Mouse (Mus musculus) E14TG2a.4 (cell line): ENCODE results near the gene Nfat5.

Experiments
- H3K27me3 ChIP-seq: 2 replicates; pipeline ENCODE4 v1.6.1; 2014; ENCODE audit warnings: low read length, control low read depth; ENCODE audit not compliant: insufficient read depth
- H3K36me3 ChIP-seq: 2 replicates; pipeline ENCODE4 v1.6.1; 2014; ENCODE audit warnings: low read length, control low read depth; ENCODE audit not compliant: insufficient read depth
- H3K4me1 ChIP-seq: replicated peaks from 2 replicates; pipeline ENCODE4 v1.6.1; 2014; ENCODE audit warnings: low read depth, low read length, control low read depth
- H3K4me3 ChIP-seq: replicated peaks from 2 replicates; pipeline ENCODE4 v1.5.1; 2014; ENCODE audit warnings: mild to moderate bottlenecking, low read length
- H3K9me3 ChIP-seq: 2 replicates; pipeline ENCODE4 v1.6.1; 2014; ENCODE audit warnings: low read length, control low read depth
- CTCF ChIP-seq: conservative IDR thresholded peaks from 2 replicates; pipeline ENCODE4 v1.5.1; 2014; ENCODE audit warnings: low read length
- NANOG ChIP-seq: IDR thresholded peaks from 2 replicates; pipeline ENCODE4 v1.6.1; 2014; ENCODE audit warnings: borderline replicate concordance, low read length, mixed read lengths
- POU5F1 ChIP-seq: IDR thresholded peaks from 2 replicates; pipeline ENCODE4 v1.6.1; 2014; ENCODE audit warnings: low read length, borderline replicate concordance

Gene Nfat5

GRCm38 (mm10) chr8:107384651-107385050 is 91.4 kb downstream of the Nfat5 start:
- Histone ChIP-seq H3K36me3 (no peaks in the 10 kb centered on the region), H3K4me1 (peaks cover 3% of the 10 kb centered on the region; the same call in 1 of the 2 replicates), H3K27me3 (peaks cover 3% of the 10 kb centered on the region; the same call in 1 of the 2 replicates), H3K9me3 (no peaks in the 10 kb centered on the region), H3K4me3 (no peak overlapping the region)
- no peak for TF ChIP-seq NANOG
- TF ChIP-seq POU5F1 = no peak
- no peak for TF ChIP-seq CTCF

GRCm38 (mm10) chr8:107385063-107385462 is 91.8 kb downstream of the Nfat5 start:
- Histone ChIP-seq H3K4me1 (peaks cover 3% of the 10 kb centered on the region), H3K4me3 (no peak overlapping the region), H3K9me3 (no peaks in the 10 kb centered on the region), H3K36me3 (no peaks in the 10 kb centered on the region), H3K27me3 (peaks cover 3% of the 10 kb centered on the region; the same call in 1 of the 2 replicates)
- no peak for TF ChIP-seq NANOG
- no peak for TF ChIP-seq CTCF
- no peak for TF ChIP-seq POU5F1

DNA sequence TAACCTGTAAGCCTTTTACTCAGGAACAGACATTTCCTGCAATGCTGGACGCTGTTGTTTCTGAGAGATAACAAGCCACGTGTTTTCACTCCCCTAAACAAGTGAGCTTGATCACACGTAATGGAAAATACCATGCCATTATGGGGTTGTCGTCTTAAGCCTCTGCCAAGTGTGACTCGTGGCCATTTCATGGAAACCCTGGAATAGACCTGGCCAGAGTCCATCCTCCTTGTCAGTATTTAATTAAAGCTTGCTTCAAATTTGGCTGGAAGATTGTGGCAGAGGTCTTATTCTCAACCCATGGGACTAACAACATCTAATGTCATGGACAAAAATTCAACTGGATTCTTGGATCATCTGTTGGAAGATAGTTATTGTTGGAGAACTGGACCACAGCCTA is 92.9 kb downstream of the Nfat5 start:
- peaks cover 3% of the 10 kb centered on the region; the same call in 1 of the 2 replicates for H3K27me3 ChIP-seq
- no peaks in the 10 kb centered on the region for H3K9me3 ChIP-seq
- H3K4me3 ChIP-seq = no peak overlapping the region
- TF ChIP-seq CTCF (no peak), POU5F1 (no peak), NANOG (no peak)
- peaks cover 14% of the 10 kb centered on the region for H3K4me1 ChIP-seq
- no peaks in the 10 kb centered on the region for H3K36me3 ChIP-seq

DNA sequence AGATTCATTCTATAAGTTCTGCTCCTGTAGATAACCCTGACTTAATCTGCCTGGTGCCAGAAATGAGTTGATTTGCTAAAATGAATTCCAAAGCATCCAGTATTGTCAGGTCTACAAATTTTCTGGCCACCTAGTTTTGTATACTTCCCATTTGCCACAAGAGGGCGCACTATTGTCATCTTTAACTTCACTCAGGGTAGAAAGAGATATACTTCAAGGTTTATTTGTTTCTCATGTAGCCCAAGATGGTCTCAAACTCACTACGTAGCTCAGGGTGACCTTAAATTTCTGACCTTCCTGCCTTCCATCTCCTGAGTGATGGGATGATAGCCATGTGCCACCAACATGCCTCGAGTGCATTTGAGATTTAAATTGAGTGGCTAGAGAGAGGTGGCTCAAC is 93.4 kb downstream of the Nfat5 start:
- no peaks in the 10 kb centered on the region for H3K9me3 ChIP-seq
- TF ChIP-seq CTCF = peak; percentile 74
- no peak for TF ChIP-seq NANOG
- TF ChIP-seq POU5F1 = no peak
- peaks cover 3% of the 10 kb centered on the region; the same call in 1 of the 2 replicates for H3K27me3 ChIP-seq
- H3K36me3 ChIP-seq = no peaks in the 10 kb centered on the region
- peaks cover 14% of the 10 kb centered on the region for H3K4me1 ChIP-seq
- no peak overlapping the region for H3K4me3 ChIP-seq

DNA sequence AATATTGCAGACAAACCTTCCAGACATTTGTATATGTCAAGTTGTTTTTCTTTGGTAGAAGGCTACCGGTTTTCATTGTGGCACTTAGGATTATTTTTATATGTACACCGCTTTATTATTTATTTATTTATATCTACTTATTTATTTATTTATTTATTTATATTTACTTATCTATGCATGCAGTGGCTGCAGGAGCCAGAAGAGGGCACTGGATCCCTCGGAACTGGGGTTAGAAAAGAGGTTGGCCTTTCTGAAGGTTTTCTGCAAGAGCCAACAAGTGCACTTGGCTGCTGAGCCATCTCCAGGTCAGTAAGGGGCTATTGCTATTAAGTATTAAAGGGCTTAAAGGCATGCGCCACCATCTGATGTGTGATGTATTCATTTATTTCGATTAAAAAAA is 94.6 kb downstream of the Nfat5 start:
- Histone ChIP-seq H3K9me3 (no peaks in the 10 kb centered on the region), H3K4me1 (peaks cover 14% of the 10 kb centered on the region), H3K36me3 (no peaks in the 10 kb centered on the region), H3K4me3 (no peak overlapping the region), H3K27me3 (peaks cover 3% of the 10 kb centered on the region; the same call in 1 of the 2 replicates)
- TF ChIP-seq NANOG = no peak
- TF ChIP-seq CTCF = peak; percentile 45
- no peak for TF ChIP-seq POU5F1

DNA sequence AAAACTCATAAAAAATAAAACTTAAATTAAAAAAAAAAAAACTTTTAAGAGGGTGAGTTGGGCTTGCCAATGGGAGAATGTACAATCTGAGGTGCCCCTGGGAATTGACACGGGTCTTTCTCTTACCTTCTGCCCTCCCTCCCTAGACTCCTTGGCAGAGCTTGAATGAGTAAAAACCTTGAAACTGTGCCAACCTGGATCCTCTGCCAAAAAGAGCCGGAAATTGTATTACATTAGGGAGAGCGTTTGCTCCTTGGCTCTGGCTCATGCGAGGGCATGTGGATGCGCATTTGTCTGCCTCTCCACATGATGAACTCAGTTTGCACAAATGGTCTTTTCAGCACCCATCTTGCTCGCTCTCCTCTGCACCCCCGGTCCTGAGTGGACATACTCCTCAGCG is 96.3 kb downstream of the Nfat5 start:
- no peak for TF ChIP-seq NANOG
- no peak for TF ChIP-seq CTCF
- no peak for TF ChIP-seq POU5F1
- H3K36me3 ChIP-seq = no peaks in the 10 kb centered on the region
- no peak overlapping the region for H3K4me3 ChIP-seq

GRCm38 (mm10) chr8:107390476-107391135 is 97.3 kb downstream of the Nfat5 start:
- TF ChIP-seq CTCF (no peak), POU5F1 (no peak), NANOG (no peak)
- Histone ChIP-seq H3K4me1 (peaks cover 11% of the 10 kb centered on the region), H3K36me3 (no peaks in the 10 kb centered on the region)

More for the DNA sequence above, 96.3 kb downstream of the Nfat5 start:
- Histone ChIP-seq H3K9me3 (no peaks in the 10 kb centered on the region), H3K4me1 (peaks cover 11% of the 10 kb centered on the region), H3K27me3 (peaks cover 3% of the 10 kb centered on the region; the same call in 1 of the 2 replicates)

DNA sequence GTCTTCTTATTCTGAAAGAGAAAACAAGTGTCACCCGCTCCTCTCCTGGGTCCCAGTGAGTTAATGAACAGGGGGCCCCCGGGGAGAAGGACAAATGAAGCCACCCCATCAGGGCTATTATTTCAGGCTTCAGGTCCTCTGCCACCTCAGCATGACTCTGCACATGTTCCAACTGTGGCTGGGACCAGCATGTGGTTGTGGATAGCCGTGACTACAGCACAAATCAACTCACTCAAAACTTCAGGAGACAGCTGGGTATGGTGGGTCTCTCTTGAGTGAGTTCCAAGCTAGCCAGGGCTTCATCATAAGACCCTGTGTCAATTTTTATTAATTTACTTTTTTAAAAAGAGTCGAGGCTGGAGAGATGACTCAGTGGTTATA is 97.9 kb downstream of the Nfat5 start:
- Histone ChIP-seq H3K27me3 (no peaks in the 10 kb centered on the region), H3K4me1 (peaks cover 11% of the 10 kb centered on the region), H3K9me3 (no peaks in the 10 kb centered on the region), H3K4me3 (no peak overlapping the region), H3K36me3 (no peaks in the 10 kb centered on the region)
- TF ChIP-seq POU5F1 (no peak), NANOG (no peak), CTCF (no peak)

More at GRCm38 (mm10) chr8:107390476-107391135, 97.3 kb downstream of the Nfat5 start:
- H3K9me3 ChIP-seq = no peaks in the 10 kb centered on the region
- no peaks in the 10 kb centered on the region for H3K27me3 ChIP-seq
- no peak overlapping the region for H3K4me3 ChIP-seq
